Mouse (Mus musculus): ENCODE results near the gene Tulp4. TPM values are rescaled to one million over a fixed set of nuclear protein-coding genes. Genes with fewer than 3 reads are reported as not detected.

Gene Tulp4
- polyA plus RNA-seq, 1 experiment = 58.8 TPM

GRCm38 (mm10) chr17:6131083-6131482 lies 24.8 kb downstream of the Tulp4 start:
- Histone ChIP-seq H3K4me1 (replicated peaks; ENCODE audit: control insufficient read depth, insufficient read depth, low read length) (no peaks in the 10 kb centered on the region), H3K4me3 (ENCODE audit: control insufficient read depth, insufficient read depth, low read length) (no peak overlapping the region), H3K27me3 (ENCODE audit: control insufficient read depth, insufficient read depth, low read length) (no peaks in the 10 kb centered on the region), H3K36me3 (ENCODE audit: control insufficient read depth, insufficient read depth, low read length) (no peaks in the 10 kb centered on the region), H3K27ac (ENCODE audit: control insufficient read depth, insufficient read depth, low read length) (no peak overlapping the region)
- no peak for TF ChIP-seq POLR2A (IDR thresholded peaks at IDR 0.05; ENCODE audit: control insufficient read depth, extremely low read depth, insufficient read depth, low read length, poor library complexity)
- 97% methylated on average over 3 of the region's 3 CpGs for WGBS
- DNase-seq = no peak

- no peak for TF ChIP-seq CTCF (IDR thresholded peaks at IDR 0.05; ENCODE audit: borderline replicate concordance, control insufficient read depth, extremely low read depth, insufficient read depth, low read length, poor library complexity)
- no peak for TF ChIP-seq POLR2A (IDR thresholded peaks at IDR 0.05; ENCODE audit: control insufficient read depth, extremely low read depth, insufficient read depth, low read length, poor library complexity)
- H3K4me3 ChIP-seq (ENCODE audit: control insufficient read depth, insufficient read depth, low read length) = no peak overlapping the region
- WGBS = 95% methylated on average over 3 of the region's 3 CpGs
- no peaks in the 10 kb centered on the region for H3K27me3 ChIP-seq (ENCODE audit: control insufficient read depth, insufficient read depth, low read length)
- H3K4me1 ChIP-seq (replicated peaks; ENCODE audit: control insufficient read depth, insufficient read depth, low read length) = no peaks in the 10 kb centered on the region
- H3K27ac ChIP-seq (ENCODE audit: control insufficient read depth, insufficient read depth, low read length) = no peak overlapping the region
- H3K36me3 ChIP-seq (ENCODE audit: control insufficient read depth, insufficient read depth, low read length) = no peaks in the 10 kb centered on the region
- no peak for DNase-seq
Measured at GRCm38 (mm10) chr17:6140875-6141274, 34.6 kb downstream of the Tulp4 start.

GRCm38 (mm10) chr17:6141344-6141743 lies 35.1 kb downstream of the Tulp4 start:
- no peak for TF ChIP-seq POLR2A (IDR thresholded peaks at IDR 0.05; ENCODE audit: control insufficient read depth, extremely low read depth, insufficient read depth, low read length, poor library complexity)
- TF ChIP-seq CTCF (IDR thresholded peaks at IDR 0.05; ENCODE audit: borderline replicate concordance, control insufficient read depth, extremely low read depth, insufficient read depth, low read length, poor library complexity) = no peak
- no peaks in the 10 kb centered on the region for H3K27me3 ChIP-seq (ENCODE audit: control insufficient read depth, insufficient read depth, low read length)
- H3K36me3 ChIP-seq (ENCODE audit: control insufficient read depth, insufficient read depth, low read length) = no peaks in the 10 kb centered on the region
- WGBS = 96% methylated on average over 2 of the region's 2 CpGs
- no peak overlapping the region for H3K4me3 ChIP-seq (ENCODE audit: control insufficient read depth, insufficient read depth, low read length)
- DNase-seq = no peak
- H3K27ac ChIP-seq (ENCODE audit: control insufficient read depth, insufficient read depth, low read length) = no peak overlapping the region
- no peaks in the 10 kb centered on the region for H3K4me1 ChIP-seq (replicated peaks; ENCODE audit: control insufficient read depth, insufficient read depth, low read length)

GRCm38 (mm10) chr17:6145244-6145643 lies 39.0 kb downstream of the Tulp4 start:
- Histone ChIP-seq H3K27me3 (ENCODE audit: control insufficient read depth, insufficient read depth, low read length) (no peaks in the 10 kb centered on the region), H3K4me1 (replicated peaks; ENCODE audit: control insufficient read depth, insufficient read depth, low read length) (no peaks in the 10 kb centered on the region), H3K36me3 (ENCODE audit: control insufficient read depth, insufficient read depth, low read length) (no peaks in the 10 kb centered on the region), H3K4me3 (ENCODE audit: control insufficient read depth, insufficient read depth, low read length) (no peak overlapping the region), H3K27ac (ENCODE audit: control insufficient read depth, insufficient read depth, low read length) (no peak overlapping the region)
- WGBS = 92% methylated on average over 2 of the region's 2 CpGs
- no peak for DNase-seq
- TF ChIP-seq POLR2A (IDR thresholded peaks at IDR 0.05; ENCODE audit: control insufficient read depth, extremely low read depth, insufficient read depth, low read length, poor library complexity) (no peak), CTCF (IDR thresholded peaks at IDR 0.05; ENCODE audit: borderline replicate concordance, control insufficient read depth, extremely low read depth, insufficient read depth, low read length, poor library complexity) (no peak)

GRCm38 (mm10) chr17:6152941-6153340 lies 46.7 kb downstream of the Tulp4 start:
- H3K36me3 ChIP-seq (ENCODE audit: control insufficient read depth, insufficient read depth, low read length) = no peaks in the 10 kb centered on the region
- no peak for TF ChIP-seq CTCF (IDR thresholded peaks at IDR 0.05; ENCODE audit: borderline replicate concordance, control insufficient read depth, extremely low read depth, insufficient read depth, low read length, poor library complexity)
- no peak for TF ChIP-seq POLR2A (IDR thresholded peaks at IDR 0.05; ENCODE audit: control insufficient read depth, extremely low read depth, insufficient read depth, low read length, poor library complexity)
- no peak for DNase-seq
- no peak overlapping the region for H3K4me3 ChIP-seq (ENCODE audit: control insufficient read depth, insufficient read depth, low read length)
- no peak overlapping the region for H3K27ac ChIP-seq (ENCODE audit: control insufficient read depth, insufficient read depth, low read length)
- H3K4me1 ChIP-seq (replicated peaks; ENCODE audit: control insufficient read depth, insufficient read depth, low read length) = peaks cover 8% of the 10 kb centered on the region; the same call in 1 of the 2 replicates
- 98% methylated on average over 4 of the region's 4 CpGs for WGBS
- no peaks in the 10 kb centered on the region for H3K27me3 ChIP-seq (ENCODE audit: control insufficient read depth, insufficient read depth, low read length)

- 26% methylated on average over 4 of the region's 4 CpGs for WGBS
- Histone ChIP-seq H3K27me3 (ENCODE audit: control insufficient read depth, insufficient read depth, low read length) (no peaks in the 10 kb centered on the region), H3K4me1 (replicated peaks; ENCODE audit: control insufficient read depth, insufficient read depth, low read length) (peaks cover 8% of the 10 kb centered on the region; the same call in 1 of the 2 replicates)
Measured at GRCm38 (mm10) chr17:6153581-6153980, 47.3 kb downstream of the Tulp4 start.

GRCm38 (mm10) chr17:6154366-6154765 lies 48.1 kb downstream of the Tulp4 start:
- WGBS = 17% methylated on average over 4 of the region's 4 CpGs
- H3K27me3 ChIP-seq (ENCODE audit: control insufficient read depth, insufficient read depth, low read length) = no peaks in the 10 kb centered on the region
- no peaks in the 10 kb centered on the region for H3K36me3 ChIP-seq (ENCODE audit: control insufficient read depth, insufficient read depth, low read length)
- H3K4me1 ChIP-seq (replicated peaks; ENCODE audit: control insufficient read depth, insufficient read depth, low read length) = peaks cover 8% of the 10 kb centered on the region; the same call in 1 of the 2 replicates
- no peak overlapping the region for H3K4me3 ChIP-seq (ENCODE audit: control insufficient read depth, insufficient read depth, low read length)
- TF ChIP-seq CTCF (IDR thresholded peaks at IDR 0.05; ENCODE audit: borderline replicate concordance, control insufficient read depth, extremely low read depth, insufficient read depth, low read length, poor library complexity) = no peak
- TF ChIP-seq POLR2A (IDR thresholded peaks at IDR 0.05; ENCODE audit: control insufficient read depth, extremely low read depth, insufficient read depth, low read length, poor library complexity) = no peak
- peak; percentile 6 for DNase-seq
- no peak overlapping the region for H3K27ac ChIP-seq (ENCODE audit: control insufficient read depth, insufficient read depth, low read length)

More at GRCm38 (mm10) chr17:6153581-6153980, 47.3 kb downstream of the Tulp4 start:
- Histone ChIP-seq H3K4me3 (ENCODE audit: control insufficient read depth, insufficient read depth, low read length) (no peak overlapping the region), H3K27ac (ENCODE audit: control insufficient read depth, insufficient read depth, low read length) (no peak overlapping the region), H3K36me3 (ENCODE audit: control insufficient read depth, insufficient read depth, low read length) (no peaks in the 10 kb centered on the region)
- no peak for TF ChIP-seq POLR2A (IDR thresholded peaks at IDR 0.05; ENCODE audit: control insufficient read depth, extremely low read depth, insufficient read depth, low read length, poor library complexity)
- TF ChIP-seq CTCF (IDR thresholded peaks at IDR 0.05; ENCODE audit: borderline replicate concordance, control insufficient read depth, extremely low read depth, insufficient read depth, low read length, poor library complexity) = no peak
- peak; percentile 34 for DNase-seq
